Mouse (Mus musculus) intestine, embryonic 14.5 days (tissue): ENCODE results near the gene Tshz2. TPM values are rescaled to one million over a fixed set of nuclear protein-coding genes. Genes with fewer than 3 reads are reported as not detected.

Experiments used
- ATAC-seq: fragments of 200-750 bp; cut with Nextera tagmentation; replicated peaks from 2 replicates; pipeline ENCODE4 v1.8.0; 2017; ENCODE audit warnings: low read depth, moderate number of reproducible peaks, moderate TSS enrichment, moderate library complexity; ENCODE audit not compliant: low FRiP score, low TSS enrichment
- DNase-seq: peaks from one replicate; pipeline ENCODE4 v3.0.0-alpha.2; 2018; ENCODE audit warnings: low spot score
- H3K27ac ChIP-seq: fragments of 300-500 bp; sonication (generic); 2 replicates; pipeline ENCODE4 v1.5.1; 2014; ENCODE audit warnings: low read depth, mild to moderate bottlenecking, control low read depth
- H3K27me3 ChIP-seq: fragments of 300-500 bp; sonication (generic); replicated peaks from 2 replicates; pipeline ENCODE4 v1.6.1; 2014; ENCODE audit warnings: low read length, control low read depth; ENCODE audit not compliant: control insufficient read depth, insufficient read depth
- H3K36me3 ChIP-seq: fragments of 300-500 bp; sonication (generic); 2 replicates; pipeline ENCODE4 v1.6.1; 2014; ENCODE audit warnings: low read length, control low read depth; ENCODE audit not compliant: control insufficient read depth, insufficient read depth
- H3K4me1 ChIP-seq: fragments of 300-500 bp; sonication (generic); replicated peaks from 2 replicates; pipeline ENCODE4 v1.6.1; 2014; ENCODE audit warnings: low read length, control low read depth, mixed read lengths; ENCODE audit not compliant: control insufficient read depth, insufficient read depth
- H3K4me2 ChIP-seq: fragments of 300-500 bp; sonication (generic); 2 replicates; pipeline ENCODE4 v1.6.1; 2014; ENCODE audit warnings: low read length
- H3K4me3 ChIP-seq: fragments of 300-500 bp; sonication (generic); 2 replicates; pipeline ENCODE4 v1.5.1; 2014; ENCODE audit warnings: low read depth, low read length, control low read depth, mixed read lengths
- H3K9ac ChIP-seq: fragments of 300-500 bp; sonication (generic); 2 replicates; pipeline ENCODE4 v1.6.1; 2014; ENCODE audit warnings: mild to moderate bottlenecking, low read length
- H3K9me3 ChIP-seq: fragments of 300-500 bp; sonication (generic); 2 replicates; pipeline ENCODE4 v1.6.1; 2016; ENCODE audit warnings: low read length, control low read depth; ENCODE audit not compliant: control insufficient read depth
- WGBS: fragments of 180-500 bp; shearing (Covaris S2); extraction: QIAGEN DNeasy Blood & Tissue Kit; methylation state at CpG from one replicate; pipeline ENCODE4 v1.1.7; 2014; 5-methylcytosine and 5-hydroxymethylcytosine counted together
- polyA plus RNA-seq: library from polyadenylated mRNA; unstranded; fragments of >200 nt; fragmentation: Nextera tagmentation; extraction: Ambion mirVana; gene quantifications from 2 replicates; pipeline ENCODE4 v1.2.1, GENCODE M21; 2014

The Tshz2 gene
- polyA plus RNA-seq, 1 experiment from 2014 or later, result 20.3 TPM

- no peak overlapping the region for H3K9ac ChIP-seq
- DNase-seq (no peak), ATAC-seq (no peak)
- H3K4me3 ChIP-seq, result no peak overlapping the region
- H3K36me3 ChIP-seq, result no peaks in the 10 kb centered on the region
- H3K4me1 ChIP-seq, result peaks cover 32% of the 10 kb centered on the region
- H3K4me2 ChIP-seq, result no peak overlapping the region
- no peaks in the 10 kb centered on the region for H3K9me3 ChIP-seq
- 40% methylated on average over 26 of the region's 26 CpGs for WGBS
- H3K27me3 ChIP-seq, result no peaks in the 10 kb centered on the region
- no peak overlapping the region for H3K27ac ChIP-seq
These were observed 150.3 kb downstream of the Tshz2 start for GRCm38 (mm10) chr2:169782874-169783680.

DNA sequence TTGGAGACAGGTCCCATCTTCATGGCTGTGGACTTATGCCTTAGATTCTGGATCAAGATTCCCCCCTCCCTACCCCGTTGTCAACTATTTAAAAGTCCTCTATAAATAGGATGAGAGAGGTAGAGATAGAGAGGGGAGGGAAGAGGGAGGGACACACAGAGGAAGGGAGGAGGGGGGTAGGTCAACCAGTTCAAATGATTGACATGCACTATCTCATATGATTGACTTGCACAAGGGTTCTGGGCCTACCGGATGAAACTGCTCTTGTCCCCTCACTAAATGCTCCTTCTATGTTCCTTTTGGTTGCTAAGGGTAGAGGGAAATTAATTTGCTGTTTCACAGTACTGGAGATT, 150.8 kb downstream of the Tshz2 start:
- Histone ChIP-seq H3K4me1 (peaks cover 33% of the 10 kb centered on the region), H3K9ac (no peak overlapping the region), H3K36me3 (no peaks in the 10 kb centered on the region), H3K4me2 (no peak overlapping the region), H3K4me3 (no peak overlapping the region), H3K9me3 (no peaks in the 10 kb centered on the region), H3K27me3 (no peaks in the 10 kb centered on the region), H3K27ac (no peak overlapping the region)
- no peak for DNase-seq
- WGBS, result 73% methylated on average over 2 of the region's 2 CpGs
- ATAC-seq, result no peak

DNA sequence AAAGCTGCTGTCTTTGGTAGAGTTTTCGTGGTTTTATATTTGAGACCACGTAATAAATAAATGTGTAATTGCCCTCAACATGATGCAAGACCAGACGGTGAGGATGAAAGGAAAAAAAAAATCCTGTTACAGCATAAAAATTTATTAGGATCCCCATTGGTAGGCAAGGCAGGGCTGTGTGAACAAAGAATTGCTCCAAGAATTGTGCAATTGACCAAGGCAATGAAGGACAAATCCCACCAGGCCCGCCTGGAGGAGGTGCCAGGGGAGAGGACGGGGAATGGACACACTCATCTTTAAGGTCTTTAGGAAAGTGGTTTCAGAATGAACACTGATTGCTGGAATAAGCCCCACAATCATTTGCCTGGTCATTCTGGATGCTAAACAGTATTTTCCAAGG, 154.6 kb downstream of the Tshz2 start:
- Histone ChIP-seq H3K9me3 (no peaks in the 10 kb centered on the region), H3K27ac (no peak overlapping the region), H3K4me2 (no peak overlapping the region), H3K27me3 (no peaks in the 10 kb centered on the region), H3K4me3 (no peak overlapping the region), H3K9ac (no peak overlapping the region), H3K36me3 (no peaks in the 10 kb centered on the region), H3K4me1 (peaks cover 42% of the 10 kb centered on the region)
- ATAC-seq, result no peak
- DNase-seq, result no peak
- WGBS, result 64% methylated on average over 5 of the region's 5 CpGs

DNA sequence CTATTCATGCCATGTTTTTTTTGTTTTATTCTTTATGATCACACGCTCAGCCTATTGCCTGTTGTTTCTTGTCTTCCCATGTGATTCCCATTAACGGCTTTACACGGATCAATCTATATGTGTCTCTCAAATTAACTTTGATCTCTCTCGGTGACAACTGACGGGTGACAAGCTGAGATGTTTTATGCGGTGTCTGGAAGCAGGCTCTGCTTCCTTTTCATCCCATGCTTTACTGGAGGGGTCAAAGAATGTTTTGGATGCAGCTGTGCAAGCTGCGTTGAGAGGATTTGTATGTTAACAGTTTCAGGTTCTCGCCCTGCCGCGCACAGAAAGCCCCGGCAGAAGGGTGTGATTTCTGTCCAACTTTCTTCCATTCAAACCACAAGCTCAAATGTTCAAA, 155.1 kb downstream of the Tshz2 start:
- no peak overlapping the region for H3K9ac ChIP-seq
- WGBS, result 54% methylated on average over 11 of the region's 11 CpGs
- DNase-seq, result no peak
- no peak overlapping the region for H3K4me3 ChIP-seq
- ATAC-seq, result no peak
- H3K27ac ChIP-seq, result no peak overlapping the region
- H3K4me1 ChIP-seq, result peaks cover 42% of the 10 kb centered on the region
- H3K4me2 ChIP-seq, result no peak overlapping the region
- no peaks in the 10 kb centered on the region for H3K9me3 ChIP-seq
- H3K36me3 ChIP-seq, result no peaks in the 10 kb centered on the region
- H3K27me3 ChIP-seq, result no peaks in the 10 kb centered on the region

DNA sequence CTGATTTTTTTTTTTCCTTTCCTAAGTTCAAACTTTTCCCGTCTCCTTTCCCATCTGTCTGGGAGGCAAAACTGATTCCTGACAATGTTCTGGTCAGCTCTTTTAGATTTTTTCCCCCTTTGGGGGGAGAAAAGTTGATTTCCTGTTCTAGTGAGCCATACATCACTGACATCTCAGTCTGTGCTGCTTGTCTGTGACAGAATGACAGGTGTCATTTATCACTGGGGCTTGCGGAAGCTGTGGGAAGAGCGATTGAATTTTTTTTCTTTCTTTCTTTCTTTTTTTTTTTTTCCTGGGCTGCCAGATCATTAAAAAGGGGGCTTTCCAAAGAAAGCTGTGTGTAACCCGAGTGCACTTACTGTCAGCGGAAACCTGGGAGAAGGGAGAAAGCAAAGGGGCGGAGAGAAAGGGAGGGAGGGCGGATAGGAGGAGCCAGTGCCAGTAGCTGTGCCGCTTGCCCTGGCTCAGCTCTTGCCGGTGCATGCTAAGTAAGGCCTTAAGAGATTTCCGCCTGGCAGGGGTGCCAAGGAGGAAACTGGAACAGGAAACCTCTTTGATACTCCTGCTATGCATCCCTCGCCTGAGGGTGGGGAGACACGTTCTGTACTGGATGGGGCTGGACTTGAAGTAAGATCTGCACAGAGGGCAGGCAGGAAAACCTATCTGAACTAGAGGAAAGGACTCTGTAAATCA, 157.8 kb downstream of the Tshz2 start:
- H3K36me3 ChIP-seq, result no peaks in the 10 kb centered on the region
- DNase-seq, result peak; percentile 76
- H3K27ac ChIP-seq, result peak overlapping the region; percentile 55; the same call in 1 of the 2 replicates
- no peaks in the 10 kb centered on the region for H3K9me3 ChIP-seq
- peak; percentile 73 for ATAC-seq
- 4% methylated on average over 12 of the region's 12 CpGs for WGBS
- H3K27me3 ChIP-seq, result no peaks in the 10 kb centered on the region
- H3K4me3 ChIP-seq, result peak overlapping the region; percentile 6
- H3K9ac ChIP-seq, result peak overlapping the region; percentile 3; the same call in 1 of the 2 replicates
- peak overlapping the region; percentile 39 for H3K4me2 ChIP-seq
- peaks cover 43% of the 10 kb centered on the region for H3K4me1 ChIP-seq

- DNase-seq (no peak), ATAC-seq (0 out of 2 replicates have a peak, but pooled peaks have one; percentile 54)
- Histone ChIP-seq H3K4me1 (peaks cover 32% of the 10 kb centered on the region), H3K36me3 (no peaks in the 10 kb centered on the region), H3K9me3 (no peaks in the 10 kb centered on the region), H3K9ac (no peak overlapping the region), H3K4me2 (no peak overlapping the region), H3K4me3 (no peak overlapping the region), H3K27ac (peak overlapping the region; percentile 64), H3K27me3 (no peaks in the 10 kb centered on the region)
- 33% methylated on average over 3 of the region's 3 CpGs for WGBS
These were observed 159.9 kb downstream of the Tshz2 start for GRCm38 (mm10) chr2:169792706-169793105.

DNA sequence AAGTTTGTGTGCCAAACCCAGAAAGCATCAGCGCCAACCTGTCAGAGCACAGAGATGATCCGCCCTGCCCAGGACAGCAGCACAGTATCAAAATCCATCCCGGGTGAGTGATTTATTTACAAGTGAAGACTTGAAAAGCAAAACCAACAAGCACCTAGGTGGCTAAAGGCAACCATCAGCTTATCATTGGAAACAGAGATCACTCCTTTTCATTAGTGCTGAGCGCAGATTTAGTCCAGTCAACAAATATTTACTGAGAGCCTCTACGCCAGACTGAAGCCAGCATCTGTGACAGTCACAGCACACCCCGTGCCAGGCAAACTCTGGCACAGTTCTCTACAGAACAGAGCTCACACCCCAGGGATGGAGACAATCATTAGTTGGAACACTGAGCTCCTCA, 169.4 kb downstream of the Tshz2 start:
- 87% methylated on average over 6 of the region's 6 CpGs for WGBS
- Histone ChIP-seq H3K4me1 (no peaks in the 10 kb centered on the region), H3K4me2 (no peak overlapping the region), H3K9me3 (no peaks in the 10 kb centered on the region), H3K27ac (no peak overlapping the region), H3K36me3 (no peaks in the 10 kb centered on the region; the same call in 1 of the 2 replicates), H3K27me3 (no peaks in the 10 kb centered on the region), H3K4me3 (no peak overlapping the region), H3K9ac (no peak overlapping the region)
- no peak for ATAC-seq
- no peak for DNase-seq

GRCm38 (mm10) chr2:169804380-169804779, 171.6 kb downstream of the Tshz2 start:
- ATAC-seq (no peak), DNase-seq (no peak)
- no peak overlapping the region for H3K4me3 ChIP-seq
- WGBS, result 70% methylated on average over 5 of the region's 5 CpGs
- no peaks in the 10 kb centered on the region for H3K9me3 ChIP-seq
- no peaks in the 10 kb centered on the region for H3K27me3 ChIP-seq
- H3K4me2 ChIP-seq, result no peak overlapping the region
- no peak overlapping the region for H3K27ac ChIP-seq
- H3K36me3 ChIP-seq, result no peaks in the 10 kb centered on the region; the same call in 1 of the 2 replicates
- H3K4me1 ChIP-seq, result 0 out of 2 replicates have a peak, but pooled peaks cover 3% of the 10 kb centered on the region
- H3K9ac ChIP-seq, result no peak overlapping the region
